Mouse (Mus musculus): ENCODE measurements around the gene Ndel1. TPM values are rescaled to one million over a fixed set of nuclear protein-coding genes. Genes with fewer than 3 reads are reported as not detected.

Gene Ndel1
- polyA plus RNA-seq, 1 experiment, result 27.9 TPM

Other genes with a start within 250 kb of the Ndel1 start
- gene Myh10, start 180.3 kb downstream of the Ndel1 start, polyA plus RNA-seq (2012; fragmentation: generic; extraction: Trizol), result 40.0 TPM
- not detected for gene Rnf222, start 16.7 kb upstream of the Ndel1 start, polyA plus RNA-seq (2012; fragmentation: generic; extraction: Trizol)
- gene Rpl26, start 29.7 kb upstream of the Ndel1 start, polyA plus RNA-seq (2012; fragmentation: generic; extraction: Trizol), result 625 TPM
- not detected for gene Odf4, start 55.2 kb upstream of the Ndel1 start, polyA plus RNA-seq (2012; fragmentation: generic; extraction: Trizol)
- gene Arhgef15, start 85.6 kb upstream of the Ndel1 start, polyA plus RNA-seq (2012; fragmentation: generic; extraction: Trizol), result 0.25 TPM
- gene Slc25a35, start 96.3 kb upstream of the Ndel1 start, polyA plus RNA-seq (2012; fragmentation: generic; extraction: Trizol), result 0.88 TPM
- gene Rangrf, start 103.3 kb upstream of the Ndel1 start, polyA plus RNA-seq (2012; fragmentation: generic; extraction: Trizol), result 76.2 TPM
- gene Pfas, start 136.6 kb upstream of the Ndel1 start, polyA plus RNA-seq (2012; fragmentation: generic; extraction: Trizol), result 22.2 TPM
- 35.0 TPM for gene Ctc1, start 144.1 kb upstream of the Ndel1 start, polyA plus RNA-seq (2012; fragmentation: generic; extraction: Trizol)
- 76.6 TPM for gene Aurkb, start 173.8 kb upstream of the Ndel1 start, polyA plus RNA-seq (2012; fragmentation: generic; extraction: Trizol)
- 14.3 TPM for gene Borcs6, start 187.9 kb upstream of the Ndel1 start, polyA plus RNA-seq (2012; fragmentation: generic; extraction: Trizol)
- 41.9 TPM for gene Tmem107, start 198.9 kb upstream of the Ndel1 start, polyA plus RNA-seq (2012; fragmentation: generic; extraction: Trizol)
- gene Vamp2, start 216.6 kb upstream of the Ndel1 start, polyA plus RNA-seq (2012; fragmentation: generic; extraction: Trizol), result 20.9 TPM
- 4.5 TPM for gene Per1, start 223.4 kb upstream of the Ndel1 start, polyA plus RNA-seq (2012; fragmentation: generic; extraction: Trizol)
- 0.06 TPM for gene Hes7, start 248.5 kb upstream of the Ndel1 start, polyA plus RNA-seq (2012; fragmentation: generic; extraction: Trizol)

All from C2C12 (cell line).